Mouse (Mus musculus): Measurements from ENCODE around the gene Actn3.
"Not testable (repeated sequence)": the region's sequence is repeated elsewhere in the genome, so short reads cannot be mapped to it uniquely, and the experiment has no call there.

The Actn3 gene

GRCm38 (mm10) chr19:4813015-4813414 is 64.7 kb downstream of the Actn3 start:
- intact Hi-C loops (cut with DNase I) = no loop called here

- intact Hi-C loops (cut with DNase I) = not testable (repeated sequence)
These were observed 65.3 kb downstream of the Actn3 start for GRCm38 (mm10) chr19:4812334-4812949.

GRCm38 (mm10) chr19:4811909-4812242 is 65.8 kb downstream of the Actn3 start:
- intact Hi-C loops (cut with DNase I) = no loop called here
